Mouse (Mus musculus) adrenal gland, postnatal 14 days (tissue): ENCODE results near the gene Zfp821. TPM values are rescaled to one million over a fixed set of nuclear protein-coding genes. Genes with fewer than 3 reads are reported as not detected.
A peak's percentile ranks its signal among the peaks of the same experiment; 100 is the strongest.
"Not testable (repeated sequence)": the region's sequence is repeated elsewhere in the genome, so short reads cannot be mapped to it uniquely, and the experiment has no call there.

Experiments used
- DNase-seq: peaks from one replicate; pipeline ENCODE4 v3.0.0; 2021; ENCODE audit warnings: mixed read lengths
- total RNA-seq: library from RNA; stranded (reverse); gene quantifications from 2 replicates; pipeline ENCODE4 v1.2.3, GENCODE M21; 2021

Zfp821 gene
- total RNA-seq, 1 experiment from 2014 or later = 10.9 TPM

DNA sequence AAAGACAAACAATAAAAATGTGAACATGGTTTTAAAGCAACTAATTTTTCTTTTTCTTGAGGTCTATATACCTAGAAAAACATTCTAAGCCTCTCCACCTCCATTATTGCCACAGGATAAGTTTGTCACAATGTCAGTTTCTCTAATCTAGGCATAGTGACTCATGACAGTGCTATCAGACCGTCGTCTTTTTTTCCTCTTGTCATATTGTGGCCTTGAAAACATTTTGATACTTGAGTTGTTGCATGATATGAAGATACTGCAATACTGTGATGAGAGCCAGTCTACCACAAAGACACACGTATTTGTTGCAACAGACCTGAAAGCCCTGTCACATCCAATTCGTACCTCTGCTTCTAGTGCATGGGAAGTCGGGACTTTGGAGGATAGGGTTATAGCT lies 9.6 kb downstream of the Zfp821 start:
- no peak for DNase-seq

GRCm38 (mm10) chr8:109725106-109725505 lies 19.8 kb downstream of the Zfp821 start:
- no peak for DNase-seq

DNA sequence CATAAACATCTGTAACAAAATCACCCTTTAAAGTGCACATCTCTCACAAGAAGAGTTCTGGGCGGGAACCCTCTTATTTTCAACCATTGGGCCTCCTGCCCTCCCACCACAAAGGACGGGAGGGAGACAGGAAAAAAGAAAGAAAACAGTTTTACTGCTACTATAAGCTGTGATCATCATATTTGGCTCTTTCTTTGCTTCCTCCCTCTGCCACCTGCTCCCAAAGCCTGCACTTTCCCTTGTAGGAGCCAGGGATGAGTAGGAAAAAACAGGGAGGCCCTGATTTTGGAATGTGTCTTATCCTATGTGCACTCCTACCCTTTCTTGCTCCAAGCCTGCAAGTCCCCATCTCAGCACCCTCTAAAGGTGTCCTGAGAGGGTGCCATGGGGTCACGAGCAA lies 25.7 kb downstream of the Zfp821 start:
- DNase-seq = no peak

- no peak for DNase-seq
Observed at GRCm38 (mm10) chr8:109734018-109734417, 28.7 kb downstream of the Zfp821 start.

GRCm38 (mm10) chr8:109736819-109737218 lies 31.5 kb downstream of the Zfp821 start:
- DNase-seq = no peak

DNA sequence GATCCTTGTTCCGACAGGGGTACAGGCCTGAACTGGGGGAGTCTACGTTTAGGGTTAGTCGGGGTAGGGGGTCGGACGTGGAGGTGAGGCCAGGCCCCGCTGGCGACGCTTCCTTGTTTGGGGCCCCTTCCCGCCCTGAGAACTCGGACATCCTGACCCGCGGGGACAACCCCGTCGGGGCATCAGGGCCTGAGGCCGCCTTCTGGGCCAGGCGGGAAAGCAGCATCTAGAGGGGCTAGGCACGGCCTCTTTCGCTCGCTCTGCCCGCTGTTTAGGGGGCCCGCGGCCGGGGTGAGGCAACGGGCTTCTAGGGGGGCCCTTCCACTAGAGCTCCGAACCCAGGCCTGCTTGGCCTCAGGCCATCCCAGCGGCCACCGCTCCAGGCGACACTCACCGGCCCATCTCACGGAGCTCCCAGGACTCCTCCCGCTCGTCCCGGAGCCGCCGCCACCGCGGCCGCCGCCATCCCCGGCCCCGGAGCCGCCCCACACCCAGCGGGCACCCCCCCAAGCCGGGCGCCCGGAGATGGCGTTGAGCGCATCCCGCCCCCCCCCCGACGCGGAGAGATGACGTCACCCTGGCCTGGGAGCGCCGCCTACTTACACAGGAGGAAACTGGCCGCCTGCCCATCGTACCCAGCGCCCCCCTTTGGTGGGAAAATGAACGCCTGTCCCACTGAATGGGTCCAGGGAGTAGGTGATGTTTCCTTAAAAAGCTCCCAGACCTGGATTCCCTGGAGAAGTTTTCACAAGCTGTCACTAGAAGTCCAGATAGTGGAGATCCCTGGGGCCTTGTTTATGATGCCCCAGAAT lies 32.1 kb downstream of the Zfp821 start, which contains the start of gene Atxn1l:
Gene Atxn1l, minus strand, starts transcription at position 503 of the 812 bp plus-strand sequence.
- peak; percentile 96 for DNase-seq

DNA sequence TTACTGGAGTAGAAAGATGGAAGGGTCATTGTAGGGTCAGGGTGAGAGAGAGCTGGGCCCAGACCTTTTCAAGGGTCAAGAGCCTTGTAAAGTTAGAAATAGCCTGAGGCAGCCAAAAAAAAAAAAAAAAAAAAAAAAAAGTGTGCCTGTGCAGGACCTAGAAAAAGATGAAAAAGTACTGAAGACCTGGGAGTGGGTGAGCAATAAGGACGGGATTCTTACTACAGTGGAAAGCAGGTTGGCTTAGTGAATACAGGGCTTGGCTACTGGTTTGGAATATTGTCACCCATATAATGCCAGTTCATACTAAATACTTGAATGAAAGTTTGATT lies 32.7 kb downstream of the Zfp821 start:
- DNase-seq = no peak

DNA sequence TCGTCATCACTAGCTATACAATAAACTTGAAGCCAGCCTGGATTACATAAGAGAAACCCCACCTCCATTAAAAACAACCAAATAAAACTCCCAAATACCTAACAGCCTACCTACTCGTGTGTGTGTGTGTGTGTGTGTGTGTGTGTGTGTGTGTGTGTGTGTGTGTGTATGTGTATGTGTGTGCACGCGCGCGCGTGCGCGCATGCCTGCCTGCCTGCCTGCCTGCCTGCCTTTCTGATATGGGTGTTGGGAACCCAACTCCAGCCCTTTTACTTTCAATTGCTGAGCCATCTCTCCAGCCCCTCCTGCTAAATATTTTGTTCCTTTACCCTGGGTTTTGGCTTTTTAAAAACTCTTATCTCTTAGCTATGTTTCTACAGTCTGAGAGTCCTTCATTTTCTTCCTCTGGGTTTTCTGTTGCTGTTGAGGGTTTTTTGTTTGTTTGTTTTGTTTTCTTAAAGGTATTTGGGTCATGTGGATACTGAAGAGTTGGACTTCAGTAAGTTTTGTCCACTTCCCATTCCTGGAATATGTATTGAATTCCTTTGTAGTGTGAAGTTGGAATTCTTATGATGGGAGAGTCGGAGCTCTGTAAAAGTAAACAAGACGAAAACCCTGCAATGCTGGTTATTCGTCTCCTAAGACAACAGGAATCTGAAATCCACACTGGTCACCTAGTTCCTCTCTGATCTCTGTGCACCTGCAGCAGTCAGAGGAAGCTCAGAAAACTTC lies 42.3 kb downstream of the Zfp821 start:
- no peak for DNase-seq

DNA sequence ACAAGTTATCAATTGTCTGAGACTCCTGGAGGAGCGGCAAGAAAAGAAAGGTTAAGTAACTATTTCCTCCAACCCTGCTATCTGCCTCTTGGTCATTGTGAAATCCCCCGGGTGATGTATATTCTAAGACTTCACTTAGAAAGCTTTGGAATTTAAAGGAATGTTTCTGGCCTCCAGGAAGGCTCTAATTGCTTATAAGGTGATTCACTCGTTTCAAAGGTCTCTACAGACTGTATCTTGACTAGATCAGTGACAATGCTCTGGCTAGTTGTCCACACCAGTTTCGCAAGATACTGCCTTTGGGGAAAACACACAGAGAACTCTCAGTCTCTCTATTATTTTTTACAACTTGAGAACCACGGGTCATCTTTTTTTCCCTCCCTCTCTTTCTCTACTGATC lies 44.9 kb downstream of the Zfp821 start:
- DNase-seq = no peak

- peak; percentile 34 for DNase-seq
Observed at GRCm38 (mm10) chr8:109750699-109751098, 45.4 kb downstream of the Zfp821 start.

DNA sequence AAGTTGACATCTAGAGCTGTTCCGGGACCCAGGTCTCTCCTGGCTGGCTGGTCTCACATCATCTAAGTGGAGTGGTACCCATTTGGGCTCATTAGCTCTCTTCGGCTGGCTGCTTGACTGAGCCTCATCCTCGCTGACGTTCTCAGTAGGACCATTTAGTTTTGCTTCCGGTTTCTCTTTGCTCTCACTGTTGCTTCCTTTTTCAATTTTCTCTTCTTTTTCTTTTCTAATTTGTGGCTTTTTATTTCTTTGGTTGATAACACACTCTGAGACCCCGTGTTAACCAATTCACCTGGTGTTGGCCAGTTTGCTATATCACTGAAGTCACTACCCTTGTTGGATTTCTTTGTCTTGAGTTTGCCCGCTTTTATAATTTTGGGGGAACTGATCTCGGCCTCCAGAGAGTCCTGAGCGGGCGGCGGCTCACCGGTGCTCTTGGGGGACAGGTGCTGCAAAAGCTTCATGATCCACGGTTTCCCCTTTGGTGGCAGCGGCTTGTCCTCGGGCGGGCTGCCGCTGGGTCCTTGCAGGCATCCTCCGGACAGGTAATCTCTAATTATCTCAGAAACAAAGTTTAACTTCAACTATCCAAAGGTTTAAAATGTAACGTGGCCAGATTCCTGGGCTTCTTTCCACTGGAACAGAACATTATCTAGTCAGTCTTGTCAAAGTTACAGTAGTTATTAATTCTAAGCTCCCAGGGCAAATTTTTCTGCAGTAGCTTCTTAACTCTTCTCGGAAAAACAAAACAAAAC lies 46.6 kb downstream of the Zfp821 start:
- DNase-seq = no peak

DNA sequence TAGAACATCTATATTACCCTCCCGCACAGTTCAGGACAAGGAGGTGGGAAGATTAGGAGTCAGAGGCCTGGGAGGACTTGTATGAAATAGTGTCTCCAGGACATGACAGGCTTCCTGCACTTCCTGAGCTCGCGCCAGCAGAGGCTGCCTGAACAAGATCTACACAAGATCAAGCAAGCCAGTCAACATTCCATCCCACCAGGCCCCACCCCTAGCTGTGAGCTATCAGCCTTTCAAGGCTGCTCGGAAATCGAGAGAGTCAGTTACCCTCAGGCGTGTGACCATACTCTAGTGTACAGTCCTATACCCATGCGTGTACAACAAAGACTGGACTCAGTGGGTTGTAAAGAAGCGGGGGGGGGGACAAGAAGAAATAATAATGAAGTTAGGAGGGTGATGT lies 49.4 kb downstream of the Zfp821 start:
- DNase-seq = no peak

- not testable (repeated sequence) for DNase-seq
Observed at GRCm38 (mm10) chr8:109755554-109755953, 50.2 kb downstream of the Zfp821 start.

- no peak for DNase-seq
Observed at GRCm38 (mm10) chr8:109756849-109757248, 51.5 kb downstream of the Zfp821 start.

DNA sequence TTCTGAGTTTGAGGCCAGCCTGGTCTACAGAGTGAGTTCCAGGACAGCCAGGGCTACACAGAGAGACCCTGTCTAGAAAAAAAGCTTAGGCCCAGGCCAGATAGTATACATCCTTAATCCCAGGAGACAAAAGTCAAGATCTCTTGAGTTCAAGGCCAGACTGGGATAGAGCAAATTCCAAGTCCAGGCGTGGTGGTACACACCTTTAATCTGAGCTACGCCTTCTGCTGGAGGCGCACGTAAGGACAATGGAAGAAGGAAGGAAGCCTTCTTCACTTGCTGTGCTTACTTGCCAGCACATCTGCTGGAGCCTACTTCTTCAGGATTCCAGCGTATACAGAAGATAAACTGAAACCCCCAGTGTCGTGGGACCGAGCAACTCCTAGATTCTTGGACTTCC lies 54.1 kb downstream of the Zfp821 start:
- DNase-seq = no peak

DNA sequence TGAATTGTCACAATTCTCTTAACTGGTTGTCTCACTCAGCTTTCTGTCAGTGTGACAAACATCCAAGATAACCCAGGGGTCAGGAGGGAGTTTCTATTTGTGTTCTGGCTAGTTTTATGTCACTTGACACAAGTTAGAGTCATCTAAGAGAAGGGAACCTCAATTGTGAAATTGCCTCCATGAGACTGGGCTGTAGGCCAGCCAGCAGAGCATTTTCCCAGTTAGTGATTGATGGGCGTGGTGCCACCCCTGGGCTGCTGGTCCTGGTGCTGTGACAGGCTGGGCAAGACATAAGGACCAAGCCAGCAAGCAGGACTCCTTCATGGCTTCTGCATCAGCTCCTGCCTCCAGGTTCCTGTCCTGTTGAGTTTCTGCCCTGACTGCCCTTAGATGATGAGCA lies 54.9 kb downstream of the Zfp821 start:
- peak; percentile 69 for DNase-seq

GRCm38 (mm10) chr8:109764031-109764430 lies 58.7 kb downstream of the Zfp821 start:
- no peak for DNase-seq

DNA sequence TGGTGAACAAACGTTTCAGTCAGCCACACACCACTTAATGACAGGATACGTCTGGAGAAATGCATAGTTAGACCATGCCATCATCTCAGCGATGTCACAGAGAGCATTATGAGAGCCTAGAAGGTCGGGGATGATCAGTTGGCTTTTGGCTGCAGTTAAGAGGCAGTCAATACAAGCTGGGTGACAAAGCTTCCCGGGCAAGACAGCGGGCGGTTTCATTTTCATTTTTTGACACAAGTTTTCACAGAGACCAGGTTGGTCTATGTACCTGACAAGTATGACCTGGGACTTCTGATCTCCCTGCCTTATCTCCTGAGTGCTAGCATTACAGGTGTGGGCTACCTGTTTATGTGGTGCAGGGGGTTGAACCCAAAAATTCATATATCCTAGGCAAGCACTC lies 60.7 kb downstream of the Zfp821 start:
- no peak for DNase-seq

DNA sequence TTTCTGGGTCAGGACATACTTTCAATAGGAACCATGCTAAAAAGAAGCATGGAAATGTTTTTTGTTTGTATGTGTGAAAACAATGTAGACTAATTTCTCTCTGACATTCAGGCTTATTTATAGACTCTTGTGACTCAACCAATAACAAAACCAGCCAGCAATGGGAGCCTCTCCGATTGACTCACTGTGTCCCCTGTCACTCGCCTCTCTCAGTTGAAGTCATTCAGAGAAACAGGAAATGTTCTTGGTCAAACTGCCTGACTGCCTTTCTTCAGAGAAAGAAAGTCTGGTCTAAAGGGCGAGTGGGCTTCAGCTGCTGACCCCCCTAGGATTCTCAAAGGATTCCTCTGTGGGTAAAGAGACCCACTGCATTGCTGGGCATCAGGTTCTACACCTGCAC lies 67.8 kb downstream of the Zfp821 start:
- peak; percentile 21 for DNase-seq
